Mouse (Mus musculus): ENCODE data around the gene Dnajb5. TPM values are rescaled to one million over a fixed set of nuclear protein-coding genes. Genes with fewer than 3 reads are reported as not detected.
"Not testable (repeated sequence)": the region's sequence is repeated elsewhere in the genome, so short reads cannot be mapped to it uniquely, and the experiment has no call there.

Dnajb5 gene
- total RNA-seq, 2 experiments from 2014 or later: 197 to 234 TPM

GRCm38 (mm10) chr4:42965039-42965719, 15.6 kb downstream of the Dnajb5 start:
- DNase-seq (ENCODE audit: low spot score in 2 of 2): peak in 1 of 2 experiments; percentile 75

- no peak for DNase-seq (ENCODE audit: low spot score in 2 of 2)
Observed at GRCm38 (mm10) chr4:42969304-42969703, 19.7 kb downstream of the Dnajb5 start, which contains the start of gene 1700022I11Rik. Gene 1700022I11Rik, plus strand, starts transcription at chr4:42969604.

- DNase-seq (ENCODE audit: low spot score in 2 of 2): no peak
Observed at GRCm38 (mm10) chr4:42972952-42973351, 23.3 kb downstream of the Dnajb5 start.

- DNase-seq (ENCODE audit: low spot score in 2 of 2): no peak
Observed at GRCm38 (mm10) chr4:42973868-42974267, 24.3 kb downstream of the Dnajb5 start.

- DNase-seq (ENCODE audit: low spot score in 2 of 2): no peak
Observed at GRCm38 (mm10) chr4:42978062-42978461, 28.4 kb downstream of the Dnajb5 start.

GRCm38 (mm10) chr4:42980467-42980866, 30.9 kb downstream of the Dnajb5 start:
- not testable (repeated sequence) for DNase-seq (ENCODE audit: low spot score in 2 of 2)

GRCm38 (mm10) chr4:42988296-42988695, 38.7 kb downstream of the Dnajb5 start:
- DNase-seq (ENCODE audit: low spot score in 2 of 2): no peak

- DNase-seq (ENCODE audit: low spot score in 2 of 2): no peak
Observed at GRCm38 (mm10) chr4:42998022-42998421, 48.4 kb downstream of the Dnajb5 start.

GRCm38 (mm10) chr4:42999451-43000140, 50.0 kb downstream of the Dnajb5 start:
- DNase-seq (ENCODE audit: low spot score in 2 of 2): peak; percentile 30 to 64

GRCm38 (mm10) chr4:43000141-43000986, 50.8 kb downstream of the Dnajb5 start, which contains the start of gene Vcp:
Gene Vcp, minus strand, starts transcription at chr4:43000507.
- DNase-seq (ENCODE audit: low spot score in 2 of 2): peak; percentile 99 to 100

GRCm38 (mm10) chr4:43001272-43001671, 51.7 kb downstream of the Dnajb5 start:
- no peak for DNase-seq (ENCODE audit: low spot score in 2 of 2)

- no peak for DNase-seq (ENCODE audit: low spot score in 2 of 2)
Observed at GRCm38 (mm10) chr4:43002756-43003439, 53.3 kb downstream of the Dnajb5 start.

GRCm38 (mm10) chr4:43004951-43005350, 55.3 kb downstream of the Dnajb5 start:
- no peak for DNase-seq (ENCODE audit: low spot score in 2 of 2)

- peak in 1 of 2 experiments; percentile 50 for DNase-seq (ENCODE audit: low spot score in 2 of 2)
Observed at GRCm38 (mm10) chr4:43005765-43006164, 56.2 kb downstream of the Dnajb5 start.

Other genes starting within 250 kb of the Dnajb5 start
- gene 4930578G10Rik, start 214.3 kb upstream of the Dnajb5 start, total RNA-seq (2021): 1 to 10 TPM in 1 of 2 experiments, under 1 TPM in 1; 0.99 to 1.3 TPM
- gene Ccl19, start 193.2 kb upstream of the Dnajb5 start, total RNA-seq (2021): under 1 TPM in 1 of 2 experiments, not detected in 1; 0.82 TPM
- gene Ccl21a, start 175.8 kb upstream of the Dnajb5 start, total RNA-seq (2021): not detected
- under 1 TPM in 1 of 2 experiments, not detected in 1; 0.10 TPM for gene Fam205a1, start 95.9 kb upstream of the Dnajb5 start, total RNA-seq (2021)
- gene Gm12394, start 93.0 kb upstream of the Dnajb5 start, total RNA-seq (2021): 1 to 10 TPM in 1 of 2 experiments, under 1 TPM in 1; 0.68 to 1.0 TPM
- gene Fam205c, start 75.6 kb upstream of the Dnajb5 start, total RNA-seq (2021): under 1 TPM; 0.30 to 0.52 TPM
- gene Phf24, start 33.2 kb upstream of the Dnajb5 start, total RNA-seq (2021): 100 to 1,000 TPM; 162 to 167 TPM
- not detected for gene 1700022I11Rik, start 19.8 kb downstream of the Dnajb5 start, total RNA-seq (2021)
- gene Vcp, start 50.7 kb downstream of the Dnajb5 start, total RNA-seq (2021): 100 to 1,000 TPM; 177 to 190 TPM
- gene Fancg, start 60.7 kb downstream of the Dnajb5 start, total RNA-seq (2021): 10 to 100 TPM in 1 of 2 experiments, 1 to 10 TPM in 1; 9.8 to 13.8 TPM
- gene Pigo, start 76.0 kb downstream of the Dnajb5 start, total RNA-seq (2021): 10 to 100 TPM; 26.1 to 26.4 TPM
- 100 to 1,000 TPM; 106 to 107 TPM for gene Stoml2, start 81.9 kb downstream of the Dnajb5 start, total RNA-seq (2021)
- gene Fam214b, start 96.4 kb downstream of the Dnajb5 start, total RNA-seq (2021): 10 to 100 TPM; 36.4 to 36.6 TPM
- 10 to 100 TPM; 33.9 to 34.9 TPM for gene Unc13b, start 109.1 kb downstream of the Dnajb5 start, total RNA-seq (2021)